Mouse (Mus musculus) heart, embryonic 13.5 days (tissue): ENCODE measurements at regions not wholly inside any gene's neighbourhood (a gene's known extent, or its start where the extent isn't known, plus 50 kb on each side); places are given as distances from the start of the nearest gene placed in this dataset.

Source experiments
- ATAC-seq: fragments of 200-750 bp; cut with Nextera tagmentation; 2 replicates; pipeline ENCODE4 v1.8.0; 2017; ENCODE audit warnings: moderate TSS enrichment; ENCODE audit not compliant: insufficient number of reproducible peaks, low FRiP score, low TSS enrichment; ENCODE audit errors: extremely low read depth
- H3K27ac ChIP-seq: fragments of 300-500 bp; sonication (generic); replicated peaks from 2 replicates; pipeline ENCODE4 v1.5.1; 2015; ENCODE audit warnings: moderate library complexity, mild to moderate bottlenecking, inconsistent platforms
- H3K27me3 ChIP-seq: fragments of 300-500 bp; sonication (generic); replicated peaks from 2 replicates; pipeline ENCODE4 v1.6.1; 2015; ENCODE audit warnings: mild to moderate bottlenecking, inconsistent platforms
- H3K36me3 ChIP-seq: fragments of 300-500 bp; sonication (generic); 2 replicates; pipeline ENCODE4 v1.6.1; 2015; ENCODE audit warnings: mild to moderate bottlenecking, inconsistent platforms
- H3K4me1 ChIP-seq: fragments of 300-500 bp; sonication (generic); 2 replicates; pipeline ENCODE4 v1.6.1; 2015; ENCODE audit warnings: inconsistent platforms
- H3K4me2 ChIP-seq: fragments of 300-500 bp; sonication (generic); 2 replicates; pipeline ENCODE4 v1.6.1; 2015; ENCODE audit warnings: inconsistent platforms, mild to moderate bottlenecking, moderate library complexity
- H3K4me3 ChIP-seq: fragments of 300-500 bp; sonication (generic); 2 replicates; pipeline ENCODE4 v1.5.1; 2015; ENCODE audit warnings: moderate library complexity, mild to moderate bottlenecking, inconsistent platforms
- H3K9ac ChIP-seq: fragments of 300-500 bp; sonication (generic); 2 replicates; pipeline ENCODE4 v1.6.1; 2015; ENCODE audit warnings: inconsistent platforms, mild to moderate bottlenecking, moderate library complexity
- H3K9me3 ChIP-seq: fragments of 300-500 bp; sonication (generic); 2 replicates; pipeline ENCODE4 v1.6.1; 2016; ENCODE audit warnings: inconsistent platforms
- WGBS: fragments of 180-500 bp; shearing (Covaris S2); methylation state at CpG from one replicate; pipeline ENCODE4 v1.1.7; 2015; ENCODE audit warnings: mixed read lengths; 5-methylcytosine and 5-hydroxymethylcytosine counted together

DNA sequence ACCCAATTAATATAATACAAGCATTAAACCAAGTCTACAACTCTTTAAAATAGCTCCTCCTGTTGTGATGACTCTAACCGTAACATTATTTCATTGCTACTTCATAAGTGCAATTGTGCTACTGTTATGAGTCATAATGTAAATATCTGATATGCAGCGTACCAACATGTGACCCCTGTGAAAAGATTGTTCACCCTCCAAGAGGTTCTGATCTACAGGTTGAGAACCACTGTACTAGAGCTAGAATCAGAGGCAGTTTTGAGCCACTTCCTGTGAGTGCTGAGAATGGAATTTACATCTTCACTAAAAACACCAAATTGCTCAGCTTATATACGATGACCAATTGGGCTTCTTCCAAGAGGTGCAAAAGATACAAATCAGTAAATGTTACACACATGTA, 504.4 kb upstream of the Syt1 start:
- WGBS = 81% methylated on average over 3 of the region's 3 CpGs
- ATAC-seq = no peak
- no peak overlapping the region for H3K4me3 ChIP-seq
- no peaks in the 10 kb centered on the region for H3K9me3 ChIP-seq
- H3K27ac ChIP-seq = no peak overlapping the region
- H3K9ac ChIP-seq = no peak overlapping the region
- H3K4me2 ChIP-seq = no peak overlapping the region
- no peaks in the 10 kb centered on the region for H3K4me1 ChIP-seq
- no peaks in the 10 kb centered on the region for H3K36me3 ChIP-seq
- no peaks in the 10 kb centered on the region for H3K27me3 ChIP-seq

DNA sequence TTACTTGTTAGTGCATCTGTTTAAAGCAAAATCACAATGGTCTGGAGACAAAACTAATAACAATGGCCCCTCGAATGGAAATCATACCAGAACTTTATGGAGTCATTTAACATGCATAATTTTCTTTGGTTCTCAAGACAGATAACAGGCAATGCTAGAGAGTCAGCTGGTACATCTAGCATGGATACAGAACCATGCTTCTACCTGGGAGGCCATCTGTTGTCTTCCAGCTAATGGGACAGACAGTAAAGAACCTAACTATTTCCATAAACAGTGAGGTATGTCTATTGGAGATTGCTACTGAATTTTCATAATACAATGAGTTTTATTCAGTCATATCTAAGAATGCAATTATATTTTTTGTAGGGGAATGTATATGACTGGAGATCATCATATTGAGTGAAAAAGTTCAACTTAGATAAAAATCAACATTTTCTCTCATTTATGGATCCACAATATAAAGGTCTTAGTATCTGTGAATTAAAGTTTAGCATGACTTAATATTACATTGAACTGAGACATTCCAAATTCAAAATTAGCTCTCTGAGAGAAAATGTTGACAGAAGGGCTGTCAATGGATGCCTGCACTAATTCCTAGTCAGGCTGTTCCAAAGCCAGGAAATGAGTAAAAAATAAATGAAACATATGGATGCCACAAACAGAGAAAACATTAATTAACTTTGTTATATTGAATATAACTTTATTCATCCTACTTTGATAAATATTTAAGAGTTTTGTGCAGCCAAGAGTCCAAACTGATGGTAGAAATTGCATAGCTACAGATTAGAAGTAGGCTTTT, 500.3 kb upstream of the Syt1 start:
- H3K4me2 ChIP-seq = no peak overlapping the region
- H3K36me3 ChIP-seq = no peaks in the 10 kb centered on the region
- H3K9ac ChIP-seq = no peak overlapping the region
- no peak for ATAC-seq
- H3K27me3 ChIP-seq = no peaks in the 10 kb centered on the region
- WGBS = 36% methylated on average over 1 of the region's 1 CpGs
- no peak overlapping the region for H3K4me3 ChIP-seq
- H3K27ac ChIP-seq = no peak overlapping the region
- H3K4me1 ChIP-seq = no peaks in the 10 kb centered on the region
- H3K9me3 ChIP-seq = no peaks in the 10 kb centered on the region

DNA sequence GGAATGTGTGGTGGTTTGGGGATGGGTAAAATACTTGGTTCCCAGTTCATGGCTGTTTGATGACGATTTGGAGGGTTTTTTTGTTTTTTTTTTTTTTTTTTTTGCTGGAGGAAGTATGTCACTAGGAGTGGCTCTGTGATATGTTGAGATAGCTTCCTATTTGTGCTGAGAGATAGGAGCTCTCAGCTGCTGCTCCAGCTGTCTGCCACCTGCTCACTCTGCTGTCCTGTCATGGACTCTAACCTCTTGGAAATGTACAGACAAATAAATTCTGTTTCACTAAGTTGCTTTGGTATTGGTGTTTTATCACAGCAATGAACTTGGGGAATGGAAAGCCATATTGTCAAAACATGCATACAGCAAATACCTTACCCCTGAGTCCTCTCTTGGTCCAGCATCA, 497.8 kb upstream of the Syt1 start:
- no peak overlapping the region for H3K4me2 ChIP-seq
- WGBS = 38% methylated on average over 1 of the region's 1 CpGs
- no peaks in the 10 kb centered on the region for H3K4me1 ChIP-seq
- H3K9me3 ChIP-seq = no peaks in the 10 kb centered on the region
- H3K27me3 ChIP-seq = no peaks in the 10 kb centered on the region
- H3K9ac ChIP-seq = no peak overlapping the region
- no peaks in the 10 kb centered on the region for H3K36me3 ChIP-seq
- H3K27ac ChIP-seq = no peak overlapping the region
- no peak overlapping the region for H3K4me3 ChIP-seq
- ATAC-seq = no peak

DNA sequence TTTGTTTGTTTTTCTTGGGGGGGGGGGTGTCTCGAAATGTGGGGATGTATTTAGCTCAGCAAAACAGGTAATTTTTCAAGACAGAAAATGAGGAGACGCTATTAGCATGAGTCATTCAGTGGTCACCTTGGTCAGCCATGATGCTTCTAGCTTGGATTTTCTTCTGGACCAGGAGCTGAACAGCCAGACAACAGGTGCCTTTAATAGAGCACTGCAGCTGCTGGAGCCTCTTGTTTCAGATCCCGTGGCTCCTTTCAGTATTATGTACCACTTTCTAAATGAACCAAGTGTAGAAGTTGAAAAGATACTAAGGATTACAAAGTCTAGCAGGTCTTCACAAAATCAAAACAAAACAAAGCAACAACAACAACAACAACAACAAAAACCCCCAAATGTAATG, 496.4 kb upstream of the Syt1 start:
- no peaks in the 10 kb centered on the region for H3K9me3 ChIP-seq
- no peak overlapping the region for H3K27ac ChIP-seq
- 61% methylated on average over 3 of the region's 3 CpGs for WGBS
- no peak overlapping the region for H3K9ac ChIP-seq
- no peak overlapping the region for H3K4me2 ChIP-seq
- H3K4me1 ChIP-seq = no peaks in the 10 kb centered on the region
- H3K36me3 ChIP-seq = no peaks in the 10 kb centered on the region
- no peak for ATAC-seq
- no peak overlapping the region for H3K4me3 ChIP-seq
- no peaks in the 10 kb centered on the region for H3K27me3 ChIP-seq

DNA sequence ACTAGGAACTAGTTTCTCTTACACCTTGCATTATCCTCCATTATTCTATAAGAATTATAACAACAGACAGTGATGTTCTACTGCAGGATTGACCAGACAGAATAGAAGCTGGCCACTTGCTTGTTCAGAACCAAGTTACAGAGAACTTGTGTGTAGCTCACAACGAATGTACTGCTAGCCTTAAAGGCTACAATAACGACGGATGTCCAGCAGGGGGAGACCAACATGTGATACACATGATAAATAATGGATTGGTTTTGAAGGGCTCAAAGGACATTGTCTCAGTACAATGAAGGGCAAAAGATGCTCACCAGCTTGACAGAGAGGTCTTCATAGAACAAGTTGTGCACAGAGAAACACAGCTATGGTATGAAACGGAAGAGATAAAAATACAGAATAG, 493.9 kb upstream of the Syt1 start:
- H3K9me3 ChIP-seq = no peaks in the 10 kb centered on the region
- no peak overlapping the region for H3K27ac ChIP-seq
- WGBS = 40% methylated on average over 4 of the region's 4 CpGs
- no peak overlapping the region for H3K4me3 ChIP-seq
- no peak overlapping the region for H3K4me2 ChIP-seq
- H3K4me1 ChIP-seq = no peaks in the 10 kb centered on the region
- H3K9ac ChIP-seq = no peak overlapping the region
- no peak for ATAC-seq
- H3K27me3 ChIP-seq = no peaks in the 10 kb centered on the region
- no peaks in the 10 kb centered on the region for H3K36me3 ChIP-seq

DNA sequence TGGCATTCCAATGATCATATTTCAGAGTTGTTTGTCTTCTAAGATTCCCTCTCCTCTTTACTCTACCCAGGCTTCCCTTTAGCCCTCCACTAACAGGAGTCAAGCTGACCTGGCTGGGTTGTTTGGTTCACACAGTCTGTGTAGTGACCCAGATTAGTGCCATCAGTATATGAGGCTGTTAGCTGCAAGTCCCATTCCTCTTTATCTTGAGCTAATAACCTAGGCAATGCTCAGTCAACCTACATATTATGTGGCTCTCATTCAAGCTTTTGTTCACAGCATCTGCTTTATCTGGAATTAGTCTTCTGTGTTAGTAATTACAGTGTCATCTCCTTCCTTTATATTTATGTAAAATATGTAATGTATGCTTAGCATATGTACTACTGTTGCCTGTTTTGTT, 490.1 kb upstream of the Syt1 start:
- Histone ChIP-seq H3K4me2 (no peak overlapping the region), H3K4me3 (no peak overlapping the region), H3K9me3 (no peaks in the 10 kb centered on the region), H3K4me1 (no peaks in the 10 kb centered on the region), H3K27ac (no peak overlapping the region), H3K9ac (no peak overlapping the region), H3K27me3 (no peaks in the 10 kb centered on the region), H3K36me3 (no peaks in the 10 kb centered on the region)
- no peak for ATAC-seq

DNA sequence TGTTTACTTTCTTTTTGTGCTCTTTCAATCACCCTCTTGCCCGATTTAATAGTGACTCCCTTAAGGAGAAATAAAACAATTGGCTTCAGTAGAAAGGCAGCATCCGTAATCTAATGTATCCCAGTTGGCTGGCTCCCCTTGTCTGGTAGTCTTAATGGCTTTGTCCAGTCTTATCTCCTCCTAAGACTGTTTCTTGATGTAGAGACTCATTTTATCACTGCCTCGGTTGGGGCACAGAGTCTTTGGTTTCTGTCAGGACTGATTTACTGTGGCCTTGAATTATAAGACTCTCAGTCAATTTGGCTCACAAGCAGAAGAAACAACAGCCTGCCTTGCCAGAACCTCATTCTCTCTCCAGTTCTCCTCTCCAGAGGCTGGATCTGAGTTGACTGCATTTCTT, 487.5 kb upstream of the Syt1 start:
- Histone ChIP-seq H3K4me1 (no peaks in the 10 kb centered on the region), H3K4me2 (no peak overlapping the region), H3K9me3 (no peaks in the 10 kb centered on the region), H3K36me3 (no peaks in the 10 kb centered on the region), H3K4me3 (no peak overlapping the region), H3K27ac (no peak overlapping the region), H3K27me3 (no peaks in the 10 kb centered on the region), H3K9ac (no peak overlapping the region)
- no peak for ATAC-seq
- 50% methylated on average over 3 of the region's 3 CpGs for WGBS

DNA sequence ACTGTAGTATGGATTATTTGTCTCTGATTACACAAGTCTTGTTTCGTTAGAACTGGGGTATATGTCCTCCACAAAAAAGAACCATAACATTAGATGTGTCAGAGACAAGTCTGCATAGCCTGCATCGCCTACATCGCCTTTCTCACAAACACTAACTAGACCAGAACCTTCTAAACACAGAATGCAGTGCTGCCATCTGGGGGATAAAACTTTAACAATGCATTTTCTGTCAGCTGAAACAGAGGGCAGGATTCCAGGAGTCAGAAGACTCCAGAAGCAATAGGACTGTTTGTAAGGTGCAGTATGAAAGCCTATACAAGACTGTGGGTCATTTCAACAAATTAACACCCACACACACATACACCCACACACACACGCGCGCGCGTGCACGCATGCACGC, 485.4 kb upstream of the Syt1 start:
- Histone ChIP-seq H3K4me1 (no peaks in the 10 kb centered on the region), H3K4me3 (no peak overlapping the region), H3K9me3 (no peaks in the 10 kb centered on the region), H3K27ac (no peak overlapping the region), H3K4me2 (no peak overlapping the region), H3K36me3 (no peaks in the 10 kb centered on the region), H3K9ac (no peak overlapping the region), H3K27me3 (no peaks in the 10 kb centered on the region)
- WGBS = 73% methylated on average over 10 of the region's 10 CpGs
- no peak for ATAC-seq

DNA sequence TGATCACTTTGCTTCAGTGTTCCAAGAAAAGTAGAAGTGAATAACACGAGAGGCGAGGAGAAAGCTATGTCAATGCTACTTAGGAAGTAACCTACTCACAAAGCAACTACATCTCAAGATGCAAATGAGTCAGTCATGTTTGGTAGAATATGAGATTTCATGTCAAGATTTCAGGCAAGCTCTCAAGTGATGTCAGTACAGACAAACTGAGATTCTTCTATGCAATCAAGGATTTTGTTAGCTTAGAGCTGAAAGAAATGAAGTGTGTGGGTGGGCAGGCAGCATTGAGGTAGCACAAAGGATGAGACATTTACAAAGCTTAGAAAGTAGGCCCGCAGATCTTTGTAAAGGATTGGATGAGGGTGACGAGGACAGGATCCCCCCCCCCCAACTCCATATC, 480.0 kb upstream of the Syt1 start:
- no peaks in the 10 kb centered on the region for H3K36me3 ChIP-seq
- H3K27ac ChIP-seq = no peak overlapping the region
- no peak overlapping the region for H3K4me3 ChIP-seq
- ATAC-seq = no peak
- H3K9me3 ChIP-seq = no peaks in the 10 kb centered on the region
- no peaks in the 10 kb centered on the region for H3K4me1 ChIP-seq
- no peaks in the 10 kb centered on the region for H3K27me3 ChIP-seq
- no peak overlapping the region for H3K4me2 ChIP-seq
- no peak overlapping the region for H3K9ac ChIP-seq
- WGBS = 79% methylated on average over 4 of the region's 4 CpGs

DNA sequence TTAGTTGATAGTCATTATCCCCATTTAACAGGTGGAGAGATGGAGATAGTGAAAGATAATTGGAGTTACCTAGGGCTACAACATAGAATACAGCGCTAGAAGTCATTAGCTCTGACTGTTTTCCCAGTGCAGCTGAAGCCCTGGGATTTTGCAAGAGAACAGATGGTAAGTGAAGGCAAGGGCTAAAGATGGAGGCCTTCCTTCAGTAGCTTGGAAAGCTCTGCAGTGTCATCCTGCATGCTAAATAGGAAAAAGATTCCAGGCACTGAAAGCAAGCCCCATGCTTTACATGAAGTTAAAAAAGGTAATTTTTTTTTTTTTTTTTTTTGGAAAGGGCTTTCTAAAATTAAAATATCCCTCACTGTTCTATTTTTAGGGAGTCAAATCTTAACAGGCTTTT, 477.2 kb upstream of the Syt1 start:
- 83% methylated on average over 1 of the region's 1 CpGs for WGBS
- Histone ChIP-seq H3K4me2 (no peak overlapping the region), H3K9ac (no peak overlapping the region), H3K9me3 (no peaks in the 10 kb centered on the region), H3K27me3 (no peaks in the 10 kb centered on the region), H3K27ac (no peak overlapping the region), H3K4me1 (no peaks in the 10 kb centered on the region), H3K4me3 (no peak overlapping the region), H3K36me3 (no peaks in the 10 kb centered on the region)
- no peak for ATAC-seq

DNA sequence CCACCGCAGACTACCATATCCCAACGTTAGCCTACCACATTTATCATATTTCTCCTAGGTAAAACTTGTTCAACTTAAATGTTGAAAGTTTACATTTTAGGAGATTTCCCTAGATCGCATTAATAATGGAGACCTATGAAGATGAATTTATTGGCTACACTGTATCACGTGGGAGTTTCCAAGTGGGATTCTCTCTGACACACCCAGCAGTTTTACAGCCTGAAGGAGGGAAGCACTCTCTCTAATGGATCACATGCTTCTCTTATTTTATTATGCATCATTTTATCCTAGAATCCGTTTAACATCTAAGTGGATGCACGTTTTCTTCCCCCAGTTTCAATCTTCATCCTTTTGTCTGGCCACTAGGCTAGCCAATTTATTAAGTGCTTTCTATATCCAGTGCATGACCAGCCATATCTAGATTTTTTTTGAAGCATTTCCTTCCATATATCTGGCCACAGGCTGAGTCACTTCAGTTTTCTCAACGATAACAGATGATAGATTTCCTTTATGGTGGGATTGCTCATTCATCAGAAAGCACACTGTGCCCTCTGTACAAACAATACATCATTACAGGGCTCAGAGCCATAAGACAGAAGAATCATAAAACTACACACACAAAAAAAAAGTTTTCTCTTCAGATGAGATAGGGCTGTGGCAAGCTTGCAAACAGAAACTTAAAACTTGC, 476.3 kb upstream of the Syt1 start:
- Histone ChIP-seq H3K4me3 (no peak overlapping the region), H3K27me3 (no peaks in the 10 kb centered on the region), H3K4me2 (no peak overlapping the region), H3K9ac (no peak overlapping the region), H3K9me3 (no peaks in the 10 kb centered on the region), H3K4me1 (no peaks in the 10 kb centered on the region), H3K36me3 (no peaks in the 10 kb centered on the region), H3K27ac (no peak overlapping the region)
- 65% methylated on average over 7 of the region's 7 CpGs for WGBS
- no peak for ATAC-seq

DNA sequence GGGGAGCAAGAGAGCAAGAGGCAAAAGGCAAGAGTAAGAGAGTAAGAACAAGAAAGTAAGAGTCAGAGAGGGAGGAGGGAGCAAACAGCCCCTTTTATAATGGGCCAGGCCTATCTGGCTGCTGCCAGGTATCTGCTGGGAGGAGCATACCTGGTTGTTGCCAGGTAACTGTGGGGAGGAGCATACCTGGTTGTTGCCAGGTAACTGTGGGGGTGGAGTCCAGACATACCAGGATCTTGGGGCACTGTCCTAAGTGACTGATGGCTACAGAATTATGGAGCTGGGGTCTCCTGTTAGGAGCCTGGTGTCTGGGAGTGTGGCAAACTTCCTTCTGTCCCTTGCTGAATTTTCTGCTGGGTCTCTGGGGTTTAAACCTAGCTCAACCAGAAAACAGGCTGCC, 469.8 kb upstream of the Syt1 start:
- Histone ChIP-seq H3K4me1 (no peaks in the 10 kb centered on the region), H3K27me3 (no peaks in the 10 kb centered on the region), H3K9me3 (no peaks in the 10 kb centered on the region), H3K27ac (no peak overlapping the region), H3K36me3 (no peaks in the 10 kb centered on the region), H3K9ac (no peak overlapping the region), H3K4me2 (no peak overlapping the region), H3K4me3 (no peak overlapping the region)
- ATAC-seq = no peak
